ENCODE assay signal across 11 mouse cellular contexts in genomic region chr4:44104195-44104917, GRCm38 (mm10). TPM values are rescaled to one million over a fixed set of nuclear protein-coding genes. Genes with fewer than 3 reads are reported as not detected.
DNase-seq lines count a peak whose midpoint lies in the region; ATAC-seq lines count a peak whose summit lies in the region.
"Had no signal": no experiment of that assay in that cellular context is flagged by ENCODE, and none has a peak within 500 bp of the region (broad histone marks: within the 10 kb centered on the region; RNA-seq: fewer than 3 reads in every experiment).

No protein-coding gene starts in this region.

- no peak overlapping the region for H3K4me3 ChIP-seq in embryonic facial prominence, embryonic 14.5 days (ENCODE audit: low read depth, low read length)
- H3K4me3 ChIP-seq in limb, embryonic 15.5 days = no peak overlapping the region
- H3K4me3 ChIP-seq: liver, embryonic 15.5 days had no signal

- intact Hi-C loops in heart, postnatal 14 days (cut with DNase I) = no loop called here

- peak; percentile 16 for DNase-seq in kidney, adult 9 months
- no peak for DNase-seq in kidney, adult 8-10 months
- DNase-seq in embryonic facial prominence, embryonic 14.5 days (ENCODE audit: low spot score) = peak; percentile 56
- peak; percentile 13 to 36 for DNase-seq in heart, postnatal 14 days
- DNase-seq in left cerebral cortex, adult 11 months (ENCODE audit: low spot score) = no peak
- no peak for DNase-seq in frontal cortex, adult 2 months (ENCODE audit: extremely low spot score in 1 of 2, low spot score in 1 of 2)
- DNase-seq: cerebellum, postnatal 10 days; gastrocnemius, postnatal 25 days had no signal

- no peak for ATAC-seq in embryonic facial prominence, embryonic 14.5 days (ENCODE audit: low read depth)
- no peak for ATAC-seq in limb, embryonic 15.5 days (ENCODE audit: insufficient number of reproducible peaks, low FRiP score, low TSS enrichment, low read depth)
- ATAC-seq in monocyte, adult 5-6 weeks (replicated peaks; ENCODE audit: insufficient number of reproducible peaks, low FRiP score, low TSS enrichment, poor library complexity, severe bottlenecking) = no peak

- no peaks in the 10 kb centered on the region for H3K27me3 ChIP-seq in embryonic facial prominence, embryonic 14.5 days (replicated peaks; ENCODE audit: control insufficient read depth, insufficient read depth, low read length)
- H3K27me3 ChIP-seq in limb, embryonic 15.5 days = no peaks in the 10 kb centered on the region

- WGBS in embryonic facial prominence, embryonic 14.5 days = 24% methylated on average over 8 of the region's 8 CpGs
- 20% methylated on average over 8 of the region's 8 CpGs for WGBS in limb, embryonic 15.5 days

- H3K27ac ChIP-seq in embryonic facial prominence, embryonic 14.5 days (replicated peaks; ENCODE audit: low read depth, low read length) = no peak overlapping the region
- peak overlapping the region; percentile 47; the same call in 1 of the 2 replicates for H3K27ac ChIP-seq in limb, embryonic 15.5 days
- H3K27ac ChIP-seq: liver, embryonic 15.5 days had no signal

- peaks cover 23% of the 10 kb centered on the region for H3K4me1 ChIP-seq in embryonic facial prominence, embryonic 14.5 days (ENCODE audit: control insufficient read depth, insufficient read depth, low read length)
- H3K4me1 ChIP-seq in limb, embryonic 15.5 days = peaks cover 24% of the 10 kb centered on the region

- H3K9me3 ChIP-seq in embryonic facial prominence, embryonic 14.5 days (ENCODE audit: control insufficient read depth, low read length) = no peaks in the 10 kb centered on the region
- H3K9me3 ChIP-seq in limb, embryonic 15.5 days = no peaks in the 10 kb centered on the region
- H3K9me3 ChIP-seq: liver, embryonic 15.5 days had no signal

- H3K4me2 ChIP-seq in embryonic facial prominence, embryonic 14.5 days (ENCODE audit: low read depth, low read length) = no peak overlapping the region
- H3K4me2 ChIP-seq in limb, embryonic 15.5 days = no peak overlapping the region
- H3K4me2 ChIP-seq: liver, embryonic 15.5 days had no signal

- H3K9ac ChIP-seq in embryonic facial prominence, embryonic 14.5 days (ENCODE audit: low read depth, low read length) = no peak overlapping the region
- H3K9ac ChIP-seq in limb, embryonic 15.5 days = no peak overlapping the region
- H3K9ac ChIP-seq: liver, embryonic 15.5 days had no signal

- H3K36me3 ChIP-seq in embryonic facial prominence, embryonic 14.5 days (ENCODE audit: control insufficient read depth, insufficient read depth, low read length) = no peaks in the 10 kb centered on the region
- no peaks in the 10 kb centered on the region for H3K36me3 ChIP-seq in limb, embryonic 15.5 days
- H3K36me3 ChIP-seq: liver, embryonic 15.5 days had no signal

RNA-seq across cellular contexts. Expression of gene Gne, which starts 20.4 kb away (rescaled TPM):
- 27.6 and 29.0 TPM in 2 replicates for polyA plus RNA-seq in embryonic facial prominence, embryonic 14.5 days (2014; fragmentation: Nextera tagmentation; extraction: Ambion mirVana)
- total RNA-seq in heart, postnatal 14 days (2021) = 10 to 100 TPM; 27.4 to 28.4 TPM
- 26.2 and 26.6 TPM in 2 replicates for polyA plus RNA-seq in limb, embryonic 15.5 days (2015; fragmentation: Nextera tagmentation; extraction: Ambion mirVana)
- 12.7 to 24.4 TPM (median 19.1 TPM) in 3 replicates for total RNA-seq in monocyte, adult 5-6 weeks (2017)
- polyA plus RNA-seq in frontal cortex, adult 2 months (2012; rRNA removed) = 18.7 and 20.6 TPM in 2 replicates

Comparison
In these comparisons a context has a peak if more than half of its experiments do, and no peak if none do; other contexts are left out.
1. DNase-seq: peak in kidney, adult 9 months (single experiment), embryonic facial prominence, embryonic 14.5 days (single experiment) and heart, postnatal 14 days (2 of 2); none in kidney, adult 8-10 months (0 of 2), left cerebral cortex, adult 11 months (single experiment) and frontal cortex, adult 2 months (0 of 2).